Mouse (Mus musculus): ENCODE results near the gene Ube2m. TPM values are rescaled to one million over a fixed set of nuclear protein-coding genes. Genes with fewer than 3 reads are reported as not detected.

Gene Ube2m
- polyA plus RNA-seq, 1 experiment from 2014 or later: 107 TPM

GRCm38 (mm10) chr7:13031983-13032382 is 6.1 kb downstream of the Ube2m start:
- TF ChIP-seq CTCF (IDR thresholded peaks at IDR 0.05; ENCODE audit: low read depth): no peak
- 0 out of 2 replicates have a peak, but pooled peaks cover 4% of the 10 kb centered on the region for H3K4me1 ChIP-seq (replicated peaks; ENCODE audit: control insufficient read depth, insufficient read depth, low read length)

DNA sequence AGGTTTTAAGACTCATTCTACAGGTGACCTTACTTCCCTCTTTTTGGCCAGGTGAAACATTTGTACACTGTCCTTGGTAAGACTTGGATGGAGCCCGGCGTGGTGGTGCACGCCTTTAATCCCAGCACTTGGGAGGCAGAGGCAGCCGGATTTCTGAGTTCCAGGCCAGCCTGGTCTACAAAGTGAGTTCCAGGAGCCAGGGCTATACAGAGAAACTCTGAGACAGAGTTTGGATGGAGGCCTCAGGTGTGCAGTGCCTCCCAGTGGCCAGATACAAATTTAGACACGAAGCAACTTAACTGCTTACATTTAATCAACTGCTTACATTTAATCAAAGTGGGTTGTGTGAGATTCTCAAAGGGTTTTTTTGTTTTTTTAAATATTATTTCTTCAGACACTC is 7.0 kb downstream of the Ube2m start:
- Histone ChIP-seq H3K9ac (ENCODE audit: low read depth, low read length) (no peak overlapping the region), H3K36me3 (ENCODE audit: control insufficient read depth, insufficient read depth) (peaks cover 67% of the 10 kb centered on the region), H3K27me3 (replicated peaks; ENCODE audit: control insufficient read depth, insufficient read depth, low read length) (no peaks in the 10 kb centered on the region), H3K27ac (ENCODE audit: low read depth, low read length) (no peak overlapping the region), H3K9me3 (ENCODE audit: control insufficient read depth) (no peaks in the 10 kb centered on the region), H3K4me1 (replicated peaks; ENCODE audit: control insufficient read depth, insufficient read depth, low read length) (0 out of 2 replicates have a peak, but pooled peaks cover 4% of the 10 kb centered on the region), H3K4me3 (ENCODE audit: low read depth, low read length) (no peak overlapping the region), H3K4me2 (replicated peaks; ENCODE audit: low read depth) (no peak overlapping the region)
- 59% methylated on average over 5 of the region's 5 CpGs for WGBS
- no peak for ATAC-seq
- TF ChIP-seq CTCF (IDR thresholded peaks at IDR 0.05; ENCODE audit: low read depth): peak; percentile 66

More at GRCm38 (mm10) chr7:13031983-13032382, 6.1 kb downstream of the Ube2m start:
- H3K27me3 ChIP-seq (replicated peaks; ENCODE audit: control insufficient read depth, insufficient read depth, low read length): no peaks in the 10 kb centered on the region
- 78% methylated on average over 2 of the region's 2 CpGs for WGBS
- H3K36me3 ChIP-seq (ENCODE audit: control insufficient read depth, insufficient read depth): peaks cover 67% of the 10 kb centered on the region
- H3K9me3 ChIP-seq (ENCODE audit: control insufficient read depth): no peaks in the 10 kb centered on the region
- H3K4me3 ChIP-seq (ENCODE audit: low read depth, low read length): no peak overlapping the region
- no peak overlapping the region for H3K4me2 ChIP-seq (replicated peaks; ENCODE audit: low read depth)
- no peak overlapping the region for H3K27ac ChIP-seq (ENCODE audit: low read depth, low read length)
- H3K9ac ChIP-seq (ENCODE audit: low read depth, low read length): no peak overlapping the region
- ATAC-seq: no peak

GRCm38 (mm10) chr7:13028986-13029385 is 9.1 kb downstream of the Ube2m start:
- Histone ChIP-seq H3K4me1 (replicated peaks; ENCODE audit: control insufficient read depth, insufficient read depth, low read length) (no peaks in the 10 kb centered on the region), H3K4me2 (replicated peaks; ENCODE audit: low read depth) (no peak overlapping the region), H3K9me3 (ENCODE audit: control insufficient read depth) (no peaks in the 10 kb centered on the region), H3K9ac (ENCODE audit: low read depth, low read length) (no peak overlapping the region), H3K27ac (ENCODE audit: low read depth, low read length) (peak overlapping the region; percentile 28; the same call in 1 of the 2 replicates), H3K36me3 (ENCODE audit: control insufficient read depth, insufficient read depth) (peaks cover 61% of the 10 kb centered on the region), H3K4me3 (ENCODE audit: low read depth, low read length) (no peak overlapping the region), H3K27me3 (replicated peaks; ENCODE audit: control insufficient read depth, insufficient read depth, low read length) (no peaks in the 10 kb centered on the region)
- no peak for ATAC-seq
- TF ChIP-seq CTCF (IDR thresholded peaks at IDR 0.05; ENCODE audit: low read depth): no peak
- WGBS: 95% methylated on average over 4 of the region's 4 CpGs

DNA sequence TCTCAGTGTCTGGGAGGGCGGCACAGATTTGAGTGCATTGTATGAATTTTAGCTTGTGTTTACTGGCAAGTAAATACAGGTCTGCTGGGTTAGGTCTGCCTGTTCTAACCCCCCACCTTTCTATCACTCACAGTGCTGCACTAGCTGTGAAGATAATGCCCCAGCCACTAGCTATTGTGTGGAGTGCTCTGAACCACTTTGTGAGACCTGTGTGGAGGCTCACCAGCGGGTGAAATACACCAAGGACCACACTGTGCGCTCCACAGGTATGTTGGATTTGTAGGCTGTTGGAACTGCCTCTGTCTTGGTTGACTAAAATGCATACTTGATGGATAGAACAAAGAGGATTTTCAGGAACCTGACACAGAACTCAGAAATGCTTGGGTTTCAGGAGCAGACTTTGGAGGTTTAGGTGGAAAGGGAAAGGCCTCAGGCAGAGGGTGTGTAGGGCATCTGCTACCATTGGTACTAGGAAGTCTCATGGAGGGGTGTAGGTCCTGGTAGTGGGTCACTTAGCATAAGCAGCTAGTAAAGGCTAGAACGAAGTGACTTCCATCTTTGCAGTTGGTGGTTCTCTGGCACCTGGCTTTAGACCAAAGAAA is 12.5 kb downstream of the Ube2m start:
- H3K27me3 ChIP-seq (replicated peaks; ENCODE audit: control insufficient read depth, insufficient read depth, low read length): no peaks in the 10 kb centered on the region
- H3K4me3 ChIP-seq (ENCODE audit: low read depth, low read length): peak overlapping the region; percentile 73
- ATAC-seq: no peak
- H3K36me3 ChIP-seq (ENCODE audit: control insufficient read depth, insufficient read depth): peaks cover 39% of the 10 kb centered on the region
- TF ChIP-seq CTCF (IDR thresholded peaks at IDR 0.05; ENCODE audit: low read depth): no peak
- no peak overlapping the region for H3K27ac ChIP-seq (ENCODE audit: low read depth, low read length)
- no peaks in the 10 kb centered on the region for H3K9me3 ChIP-seq (ENCODE audit: control insufficient read depth)
- H3K9ac ChIP-seq (ENCODE audit: low read depth, low read length): peak overlapping the region; percentile 83; the same call in 1 of the 2 replicates
- WGBS: 16% methylated on average over 4 of the region's 4 CpGs
- H3K4me2 ChIP-seq (replicated peaks; ENCODE audit: low read depth): peak overlapping the region; percentile 82
- no peaks in the 10 kb centered on the region for H3K4me1 ChIP-seq (replicated peaks; ENCODE audit: control insufficient read depth, insufficient read depth, low read length)

GRCm38 (mm10) chr7:13024805-13025204 is 13.3 kb downstream of the Ube2m start:
- WGBS: under 1% methylated on average over 27 of the region's 44 CpGs
- Histone ChIP-seq H3K4me3 (ENCODE audit: low read depth, low read length) (peak overlapping the region; percentile 73), H3K9me3 (ENCODE audit: control insufficient read depth) (no peaks in the 10 kb centered on the region), H3K9ac (ENCODE audit: low read depth, low read length) (peak overlapping the region; percentile 83), H3K36me3 (ENCODE audit: control insufficient read depth, insufficient read depth) (peaks cover 31% of the 10 kb centered on the region), H3K4me1 (replicated peaks; ENCODE audit: control insufficient read depth, insufficient read depth, low read length) (no peaks in the 10 kb centered on the region), H3K4me2 (replicated peaks; ENCODE audit: low read depth) (peak overlapping the region; percentile 82), H3K27me3 (replicated peaks; ENCODE audit: control insufficient read depth, insufficient read depth, low read length) (no peaks in the 10 kb centered on the region), H3K27ac (ENCODE audit: low read depth, low read length) (peak overlapping the region; percentile 97)
- peak; percentile 35 for ATAC-seq
- TF ChIP-seq CTCF (IDR thresholded peaks at IDR 0.05; ENCODE audit: low read depth): peak; percentile 63

DNA sequence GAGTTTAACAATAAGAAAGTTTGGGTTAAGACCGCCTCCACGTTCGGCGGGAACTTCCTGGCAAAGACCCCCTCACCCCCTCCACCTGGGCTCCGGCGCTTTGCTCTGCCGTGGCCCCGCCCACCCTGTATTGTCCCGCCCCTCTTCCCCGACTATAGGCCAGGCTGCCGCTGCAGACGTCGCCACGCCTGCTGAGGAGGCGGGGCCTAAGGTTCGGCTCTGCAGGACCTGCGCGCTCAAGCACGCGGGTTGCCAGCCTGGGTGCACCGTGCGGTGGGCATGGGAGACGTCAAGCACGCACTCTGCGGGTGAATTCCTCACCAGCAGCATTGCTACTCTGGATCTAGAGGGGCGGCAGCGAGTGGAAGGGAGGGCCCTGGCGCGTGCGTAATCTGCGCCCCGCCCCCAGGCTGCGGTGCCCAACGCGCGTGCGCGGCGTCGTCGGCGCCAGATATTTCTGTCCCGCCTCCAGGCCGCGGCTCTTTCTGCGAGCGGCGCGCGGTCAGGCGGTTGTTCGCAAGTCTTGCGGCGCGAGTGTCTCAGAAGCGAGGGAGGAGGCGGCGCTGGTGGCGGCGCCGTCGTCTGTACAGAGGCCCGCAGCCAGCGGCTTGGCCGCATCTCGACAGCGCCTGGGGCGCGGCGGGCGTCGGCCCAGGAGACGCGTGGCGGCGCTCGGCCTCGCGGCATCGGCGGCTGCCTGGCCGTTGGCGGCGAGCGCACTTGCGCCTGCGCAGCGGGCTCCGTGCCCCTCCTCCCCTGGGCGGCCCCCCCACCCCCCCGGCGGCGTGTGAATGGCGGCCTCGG is 13.9 kb downstream of the Ube2m start:
- Histone ChIP-seq H3K4me1 (replicated peaks; ENCODE audit: control insufficient read depth, insufficient read depth, low read length) (no peaks in the 10 kb centered on the region), H3K27me3 (replicated peaks; ENCODE audit: control insufficient read depth, insufficient read depth, low read length) (no peaks in the 10 kb centered on the region), H3K9me3 (ENCODE audit: control insufficient read depth) (no peaks in the 10 kb centered on the region), H3K9ac (ENCODE audit: low read depth, low read length) (peak overlapping the region; percentile 83), H3K27ac (ENCODE audit: low read depth, low read length) (peak overlapping the region; percentile 97), H3K36me3 (ENCODE audit: control insufficient read depth, insufficient read depth) (peaks cover 24% of the 10 kb centered on the region), H3K4me2 (replicated peaks; ENCODE audit: low read depth) (peak overlapping the region; percentile 82), H3K4me3 (ENCODE audit: low read depth, low read length) (peak overlapping the region; percentile 73)
- TF ChIP-seq CTCF (IDR thresholded peaks at IDR 0.05; ENCODE audit: low read depth): peak; percentile 16
- ATAC-seq: peak; percentile 83
- WGBS: under 1% methylated on average over 79 of the region's 95 CpGs

Data from intestine, postnatal 0 days (tissue).